Mouse (Mus musculus) G1E (cell line): ENCODE measurements around the gene Tshz2.

ENCODE experiments used
- CTCF ChIP-seq: IDR thresholded peaks from 2 replicates; pipeline ENCODE4 v1.5.1; 2012; ENCODE audit warnings: low read depth, low read length, inconsistent platforms, mixed read lengths
- GATA1 ChIP-seq: IDR thresholded peaks from 2 replicates; pipeline ENCODE4 v1.6.1; 2012; ENCODE audit warnings: borderline replicate concordance, low read length, inconsistent platforms, mixed read lengths
- GATA2 ChIP-seq: IDR thresholded peaks from 2 replicates; pipeline ENCODE4 v1.6.1; 2012; ENCODE audit warnings: low read depth, low read length, inconsistent platforms, borderline replicate concordance
- POLR2AphosphoS5 ChIP-seq: IDR thresholded peaks from 2 replicates; pipeline ENCODE4 v1.6.1; 2012; ENCODE audit warnings: low read depth, low read length, inconsistent platforms; ENCODE audit not compliant: insufficient replicate concordance
- TAL1 ChIP-seq: conservative IDR thresholded peaks from 2 replicates; pipeline ENCODE4 v1.6.1; 2012; ENCODE audit warnings: low read depth, low read length, inconsistent platforms, mixed read lengths

DNA sequence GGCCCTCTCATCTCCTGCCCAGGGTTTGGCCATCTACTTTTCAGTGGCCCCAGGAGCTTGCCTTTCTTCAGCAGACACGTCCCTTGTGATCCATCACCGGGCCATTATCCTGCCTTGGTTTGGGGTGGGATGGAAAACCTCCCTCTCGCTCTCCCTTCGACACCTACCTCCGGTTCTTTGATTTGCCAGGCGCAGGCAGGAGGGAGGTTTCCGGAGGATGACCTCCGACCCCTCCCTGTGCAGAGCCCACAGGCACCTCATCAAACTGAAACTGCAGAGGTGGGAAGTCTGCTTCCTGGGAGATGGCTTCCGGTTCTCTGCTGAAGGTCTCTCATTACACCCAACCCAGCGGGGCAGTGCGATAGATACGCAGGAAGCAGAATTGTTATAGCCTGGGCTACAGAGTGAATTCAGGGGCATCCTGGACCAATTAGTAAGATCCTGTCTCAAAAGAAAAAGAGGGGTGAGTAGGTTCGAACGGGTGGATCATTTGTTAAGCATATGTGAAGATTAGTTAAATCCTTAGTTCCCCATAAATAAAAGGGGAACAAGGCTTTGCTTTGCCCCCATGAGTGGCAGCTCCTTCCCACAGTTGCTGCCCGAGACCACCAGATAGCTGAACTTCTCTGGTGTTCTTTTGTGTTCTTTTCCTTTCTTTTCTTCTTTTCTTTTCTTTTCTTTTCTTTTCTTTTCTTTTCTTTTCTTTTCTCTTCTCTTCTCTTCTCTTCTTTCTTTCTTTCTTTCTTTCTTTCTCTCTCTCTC is 70.1 kb downstream of the Tshz2 start:
- TF ChIP-seq CTCF: no peak
- TF ChIP-seq TAL1: no peak
- TF ChIP-seq GATA1: no peak
- no peak for TF ChIP-seq GATA2
- TF ChIP-seq POLR2AphosphoS5: no peak
